13 mouse cellular contexts compared by ENCODE assay signal in the genomic region with DNA sequence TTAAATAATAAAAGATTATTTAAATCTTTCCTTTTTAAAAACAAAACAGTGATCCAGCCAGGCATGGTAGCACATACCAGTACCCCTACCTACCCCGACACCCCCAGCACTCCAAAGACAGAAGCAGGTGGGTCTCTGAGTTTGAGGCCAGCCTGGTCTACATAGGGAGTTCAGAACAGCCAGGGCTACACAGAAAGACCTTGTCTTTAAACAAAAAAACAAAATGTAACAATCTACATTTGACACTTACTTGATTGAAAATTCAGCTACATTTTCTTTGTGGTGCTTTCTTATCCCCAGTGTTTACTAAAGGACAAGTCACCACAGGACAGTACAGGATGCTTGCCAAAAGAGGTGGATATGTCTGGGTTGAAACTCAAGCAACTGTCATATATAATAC. TPM values are rescaled to one million over a fixed set of nuclear protein-coding genes. Genes with fewer than 3 reads are reported as not detected.
DNase-seq lines count a peak whose midpoint lies in the region; ATAC-seq and TF ChIP-seq lines count a peak whose summit lies in the region.
"Had no signal": no experiment of that assay in that cellular context is flagged by ENCODE, and none has a peak within 500 bp of the region (broad histone marks: within the 10 kb centered on the region; RNA-seq: fewer than 3 reads in every experiment).

A gene (plus strand): TSS at position 301 of the 400 bp plus-strand sequence.

- H3K36me3 ChIP-seq in forebrain, embryonic 12.5 days (replicated peaks), result peaks cover 72% of the 10 kb centered on the region
- peaks cover 33% of the 10 kb centered on the region for H3K36me3 ChIP-seq in hindbrain, embryonic 16.5 days (ENCODE audit: control insufficient read depth, insufficient read depth, low read length)
- H3K36me3 ChIP-seq in midbrain, embryonic 16.5 days (ENCODE audit: control insufficient read depth, insufficient read depth, low read length), result peaks cover 23% of the 10 kb centered on the region

- TF ChIP-seq CTCF in left cerebral cortex, adult 2 months (IDR thresholded peaks at IDR 0.05), result no peak

- intact Hi-C loops in left cerebral cortex, adult 2 months (cut with DNase I), result loop anchor here (5.0 to 10.0 kb wide), 2 partner anchors 40 to 233 kb away; no protein-coding TSS in a partner anchor

- no peaks in the 10 kb centered on the region for H3K9me3 ChIP-seq in forebrain, embryonic 12.5 days
- H3K9me3 ChIP-seq in hindbrain, embryonic 16.5 days (ENCODE audit: control insufficient read depth, low read length), result no peaks in the 10 kb centered on the region
- no peaks in the 10 kb centered on the region for H3K9me3 ChIP-seq in midbrain, embryonic 16.5 days (replicated peaks; ENCODE audit: control insufficient read depth, low read length, poor library complexity, severe bottlenecking)
- H3K9me3 ChIP-seq: liver, embryonic 15.5 days had no signal

- no peak for DNase-seq in left cerebral cortex, adult 2 months (ENCODE audit: extremely low spot score in 1 of 2, low spot score in 2 of 2)
- no peak for DNase-seq in left cerebral cortex, adult 9 months (ENCODE audit: low spot score in 2 of 2)
- DNase-seq in urinary bladder, postnatal 4 days (ENCODE audit: low spot score in 2 of 2), result no peak
- DNase-seq in adrenal gland, postnatal 10 days, result no peak
- DNase-seq: adrenal gland, postnatal 36 days had no signal

- ATAC-seq in forebrain, embryonic 12.5 days (ENCODE audit: low FRiP score), result no peak
- no peak for ATAC-seq in hindbrain, embryonic 16.5 days
- no peak for ATAC-seq in midbrain, embryonic 16.5 days

- no peaks in the 10 kb centered on the region for H3K27me3 ChIP-seq in forebrain, embryonic 12.5 days
- no peaks in the 10 kb centered on the region for H3K27me3 ChIP-seq in hindbrain, embryonic 16.5 days (replicated peaks; ENCODE audit: control insufficient read depth, insufficient read depth, low read length)
- no peaks in the 10 kb centered on the region for H3K27me3 ChIP-seq in midbrain, embryonic 16.5 days (ENCODE audit: control insufficient read depth, insufficient read depth, low read depth, low read length)
- H3K27me3 ChIP-seq: liver, embryonic 15.5 days had no signal

- H3K4me2 ChIP-seq in forebrain, embryonic 12.5 days, result no peak within 1 kb of the TSS
- H3K4me2 ChIP-seq in hindbrain, embryonic 16.5 days (ENCODE audit: low read length), result no peak within 1 kb of the TSS
- H3K4me2 ChIP-seq in midbrain, embryonic 16.5 days (ENCODE audit: low read length), result no peak within 1 kb of the TSS
- H3K4me2 ChIP-seq: liver, embryonic 15.5 days had no signal

- H3K4me3 ChIP-seq in left cerebral cortex, adult 2 months, result no peak within 1 kb of the TSS
- H3K4me3 ChIP-seq in forebrain, embryonic 12.5 days (replicated peaks), result no peak within 1 kb of the TSS
- H3K4me3 ChIP-seq in hindbrain, embryonic 16.5 days (ENCODE audit: low read length), result no peak within 1 kb of the TSS
- H3K4me3 ChIP-seq in midbrain, embryonic 16.5 days (ENCODE audit: low read depth, low read length), result no peak within 1 kb of the TSS
- H3K4me3 ChIP-seq: liver, embryonic 15.5 days; myocyte had no signal

- no peaks in the 10 kb centered on the region for H3K4me1 ChIP-seq in forebrain, embryonic 12.5 days
- no peaks in the 10 kb centered on the region for H3K4me1 ChIP-seq in hindbrain, embryonic 16.5 days (ENCODE audit: control insufficient read depth, insufficient read depth, low read depth, low read length)
- H3K4me1 ChIP-seq in midbrain, embryonic 16.5 days (ENCODE audit: control insufficient read depth, insufficient read depth, low read length), result no peaks in the 10 kb centered on the region
- H3K4me1 ChIP-seq: liver, embryonic 15.5 days had no signal

- WGBS in forebrain, embryonic 12.5 days, result 91% methylated on average over 1 of the region's 1 CpGs
- WGBS in hindbrain, embryonic 16.5 days, result 85% methylated on average over 1 of the region's 1 CpGs
- WGBS in midbrain, embryonic 16.5 days, result 100% methylated on average over 1 of the region's 1 CpGs

- H3K9ac ChIP-seq in forebrain, embryonic 12.5 days, result no peak within 1 kb of the TSS
- no peak within 1 kb of the TSS for H3K9ac ChIP-seq in hindbrain, embryonic 16.5 days (ENCODE audit: low read depth, low read length)
- no peak within 1 kb of the TSS for H3K9ac ChIP-seq in midbrain, embryonic 16.5 days (ENCODE audit: low read depth, low read length)
- H3K9ac ChIP-seq: liver, embryonic 15.5 days had no signal

- no peak within 1 kb of the TSS for H3K27ac ChIP-seq in left cerebral cortex, adult 2 months
- H3K27ac ChIP-seq in forebrain, embryonic 12.5 days, result no peak within 1 kb of the TSS
- H3K27ac ChIP-seq in hindbrain, embryonic 16.5 days (ENCODE audit: low read depth, low read length), result no peak within 1 kb of the TSS
- H3K27ac ChIP-seq in midbrain, embryonic 16.5 days (ENCODE audit: low read length), result no peak within 1 kb of the TSS
- H3K27ac ChIP-seq: liver, embryonic 15.5 days had no signal

RNA-seq across cellular contexts. Expression of the gene that starts here (rescaled TPM):
- total RNA-seq in left cerebral cortex, adult 2 months (2021), result 10 to 100 TPM; 11.8 to 15.7 TPM
- polyA plus RNA-seq in forebrain, embryonic 12.5 days (2016; fragmentation: Nextera tagmentation; extraction: Ambion mirVana), result 15.6 and 19.5 TPM in 2 replicates
- 18.0 and 22.1 TPM in 2 replicates for polyA plus RNA-seq in hindbrain, embryonic 16.5 days (2015; fragmentation: Nextera tagmentation; extraction: Ambion mirVana)
- 21.2 and 26.0 TPM in 2 replicates for polyA plus RNA-seq in midbrain, embryonic 16.5 days (2015; fragmentation: Nextera tagmentation; extraction: Ambion mirVana)
- 1 to 10 TPM; 3.3 to 7.9 TPM for total RNA-seq in adrenal gland, postnatal 10 days (2021)
- total RNA-seq: hematopoietic stem cell, adult 5-6 weeks; MEL had no signal
- polyA plus RNA-seq: cortical plate, adult 2 months; myocyte had no signal
